Mouse (Mus musculus): ENCODE measurements around the gene Kif12.

The Kif12 gene

DNA sequence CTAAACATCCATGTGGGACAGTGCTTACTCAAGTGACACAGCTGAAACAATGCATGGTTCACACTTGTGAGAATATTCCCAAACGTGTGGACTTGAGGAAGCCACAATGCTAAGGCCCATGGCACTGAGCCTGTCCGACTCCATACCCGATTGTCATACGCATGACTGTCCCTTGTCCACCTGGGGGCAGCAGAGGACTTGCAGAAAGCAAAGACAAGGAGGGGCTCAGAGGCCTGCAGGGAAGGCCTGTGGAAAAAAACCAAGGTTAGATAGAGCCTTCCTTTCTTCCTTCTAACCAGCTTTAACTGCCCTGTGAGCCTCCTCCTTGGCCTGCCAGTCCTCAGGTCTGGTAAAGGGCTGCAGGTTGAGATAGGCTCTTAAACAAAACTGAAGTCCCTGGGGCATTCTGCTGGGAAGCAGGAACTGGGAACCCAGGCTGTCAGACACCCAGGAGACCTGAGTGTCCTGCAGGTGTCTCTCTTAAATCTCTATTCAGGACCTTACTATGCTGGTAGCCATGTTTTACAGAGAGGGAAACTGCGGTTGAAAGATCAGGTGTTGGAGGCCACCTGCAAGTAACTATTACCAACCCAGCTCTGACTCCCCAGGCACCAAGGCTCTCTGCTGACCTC, 12.9 kb downstream of the Kif12 start:
- DNase-seq (ENCODE audit: low spot score in 2 of 2): peak; percentile 52 to 78

DNA sequence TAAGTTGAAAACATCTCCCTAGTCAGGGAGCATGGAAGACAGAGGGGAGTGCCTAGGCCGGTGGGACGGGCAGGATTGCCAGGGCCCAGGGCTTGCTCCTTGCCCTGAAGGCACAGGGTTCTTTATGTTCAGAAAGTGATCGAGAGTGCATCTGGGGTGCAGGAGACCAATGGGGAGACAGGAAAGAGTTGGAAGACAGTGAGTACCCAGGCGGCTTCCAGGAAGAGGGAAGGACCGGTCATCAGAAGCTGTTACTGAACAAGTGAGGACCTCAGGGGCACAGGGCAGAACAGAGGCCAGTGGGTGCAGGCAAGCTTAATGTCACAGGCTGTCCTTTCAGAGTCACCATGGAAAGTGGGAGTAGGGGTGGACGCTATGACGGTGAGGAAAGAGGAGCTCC, 13.7 kb downstream of the Kif12 start:
- DNase-seq (ENCODE audit: low spot score in 2 of 2): no peak

DNA sequence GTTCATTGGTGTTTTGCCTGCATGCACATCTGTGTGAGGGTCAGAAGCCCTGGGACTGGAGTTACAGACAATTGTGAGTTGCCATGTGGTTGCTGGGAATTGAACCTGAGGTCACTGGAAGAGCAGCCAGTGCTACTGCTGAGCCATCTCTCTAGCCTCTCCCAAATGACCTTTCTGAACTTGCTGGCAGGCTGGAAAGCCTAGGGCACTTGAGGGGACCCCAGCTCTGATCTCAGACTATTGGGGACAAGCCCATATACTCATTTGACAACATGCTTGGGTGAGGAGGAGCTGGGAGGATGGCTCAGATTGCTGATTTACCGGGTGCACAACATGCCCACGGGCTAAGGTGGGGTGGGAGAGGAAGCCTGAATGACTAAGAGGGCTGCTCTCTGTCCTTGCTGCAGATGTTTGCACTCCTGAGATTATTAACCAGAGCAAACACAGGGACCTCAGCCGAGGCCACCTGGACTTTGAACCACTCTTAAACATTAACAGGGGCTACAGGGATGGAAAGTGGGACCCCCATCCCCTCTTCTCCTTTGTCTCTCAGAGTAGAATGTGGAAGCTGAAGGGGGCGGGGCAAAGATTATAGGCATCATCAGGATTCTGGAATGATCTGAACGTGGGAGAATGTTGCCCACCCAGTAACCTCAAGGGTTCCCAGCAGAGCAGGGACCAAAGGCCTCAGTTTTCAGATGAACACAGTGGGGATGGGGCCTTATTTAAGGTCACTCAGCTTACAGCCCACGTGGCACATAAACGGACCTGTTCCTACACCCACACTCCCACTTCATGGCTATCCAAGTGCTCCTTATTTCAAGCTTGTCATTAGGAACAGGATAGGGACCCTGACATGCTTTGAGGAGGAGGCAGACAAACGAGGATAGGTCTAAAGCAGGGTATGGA, 15.0 kb downstream of the Kif12 start:
- no peak for DNase-seq (ENCODE audit: low spot score in 2 of 2)

DNA sequence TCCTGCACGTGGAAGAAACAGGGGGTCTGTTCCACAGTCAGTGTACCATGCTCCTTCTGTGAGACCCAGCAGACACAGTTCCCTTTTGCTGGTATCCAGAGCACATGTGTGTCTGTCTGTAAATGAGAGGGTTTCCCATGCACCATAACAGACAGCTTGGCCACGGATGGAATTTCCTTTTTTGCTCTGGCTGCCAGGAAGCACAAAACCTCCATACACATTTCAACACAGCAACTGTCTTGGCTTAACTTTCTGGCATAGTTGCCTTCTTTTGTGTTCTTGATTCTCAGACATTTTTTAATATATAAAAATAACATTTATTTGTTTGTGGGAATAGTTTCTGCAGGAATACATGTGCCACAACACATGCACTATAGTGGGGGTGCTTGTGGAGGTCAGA, 16.3 kb downstream of the Kif12 start:
- DNase-seq (ENCODE audit: low spot score in 2 of 2): no peak

DNA sequence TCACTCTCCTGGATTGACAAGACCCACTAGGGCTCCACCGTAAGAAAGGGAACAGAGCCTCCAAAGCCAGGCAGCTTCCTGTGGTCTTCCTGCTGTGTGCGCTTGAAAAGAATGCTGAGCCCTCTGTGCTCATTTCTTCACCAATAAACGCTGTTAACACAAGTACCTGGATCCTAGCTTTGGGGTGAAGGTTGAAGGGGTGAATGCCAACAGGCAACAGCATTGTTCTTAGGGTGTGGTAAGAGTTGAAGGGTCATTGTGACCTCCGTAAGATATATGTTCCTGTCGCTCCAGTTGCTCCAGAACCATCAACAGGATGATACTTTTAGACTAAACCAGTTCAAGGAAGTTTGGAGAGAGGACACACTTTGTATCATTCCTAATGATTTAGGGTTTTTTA, 17.2 kb downstream of the Kif12 start, which contains the start of gene Ambp:
TSS of gene Ambp (minus strand) at position 101 of the 400 bp plus-strand sequence.
- DNase-seq (ENCODE audit: low spot score in 2 of 2): no peak

DNA sequence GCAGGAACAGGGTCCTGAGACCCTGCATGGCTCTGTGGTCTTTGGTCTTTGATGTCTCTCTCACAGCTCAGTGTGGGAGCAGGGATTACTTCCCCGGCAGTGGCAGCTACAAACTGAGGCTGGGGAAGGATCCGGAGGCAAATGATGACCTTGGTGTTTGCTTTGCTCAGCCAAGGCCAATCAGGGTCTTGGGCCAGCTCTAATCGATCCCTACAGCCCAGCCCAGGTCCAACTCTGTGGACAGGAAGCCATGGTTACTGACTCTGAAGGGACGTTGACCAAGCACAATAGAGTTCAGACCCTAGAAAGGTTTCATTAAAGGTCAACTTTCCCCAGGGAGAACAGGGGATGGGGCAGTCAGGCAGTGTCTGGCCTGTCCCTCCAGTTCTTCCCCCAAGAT, 17.9 kb downstream of the Kif12 start:
- DNase-seq (ENCODE audit: low spot score in 2 of 2): no peak

- DNase-seq (ENCODE audit: low spot score in 2 of 2): no peak
Observed at GRCm38 (mm10) chr4:63151127-63151526, 20.8 kb downstream of the Kif12 start.

DNA sequence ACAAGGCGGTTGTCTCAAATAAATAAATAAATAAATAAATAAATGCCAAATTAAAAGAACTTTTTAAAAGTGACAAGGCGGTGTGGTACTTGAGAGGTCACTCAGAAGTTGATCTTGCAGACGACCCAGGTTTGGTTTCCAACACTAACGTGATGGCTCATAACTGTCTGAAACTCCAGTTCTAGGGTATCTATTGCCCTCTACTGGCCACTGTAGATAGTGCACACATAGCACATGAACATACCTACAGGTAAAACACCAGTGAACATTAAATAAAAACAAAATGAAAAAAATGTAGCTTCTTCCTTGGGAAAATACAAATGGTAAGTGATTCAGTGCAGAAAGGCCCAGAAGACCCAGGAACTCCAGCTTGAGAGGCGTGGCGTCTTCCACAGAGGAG, 24.7 kb downstream of the Kif12 start:
- no peak for DNase-seq (ENCODE audit: low spot score in 2 of 2)

DNA sequence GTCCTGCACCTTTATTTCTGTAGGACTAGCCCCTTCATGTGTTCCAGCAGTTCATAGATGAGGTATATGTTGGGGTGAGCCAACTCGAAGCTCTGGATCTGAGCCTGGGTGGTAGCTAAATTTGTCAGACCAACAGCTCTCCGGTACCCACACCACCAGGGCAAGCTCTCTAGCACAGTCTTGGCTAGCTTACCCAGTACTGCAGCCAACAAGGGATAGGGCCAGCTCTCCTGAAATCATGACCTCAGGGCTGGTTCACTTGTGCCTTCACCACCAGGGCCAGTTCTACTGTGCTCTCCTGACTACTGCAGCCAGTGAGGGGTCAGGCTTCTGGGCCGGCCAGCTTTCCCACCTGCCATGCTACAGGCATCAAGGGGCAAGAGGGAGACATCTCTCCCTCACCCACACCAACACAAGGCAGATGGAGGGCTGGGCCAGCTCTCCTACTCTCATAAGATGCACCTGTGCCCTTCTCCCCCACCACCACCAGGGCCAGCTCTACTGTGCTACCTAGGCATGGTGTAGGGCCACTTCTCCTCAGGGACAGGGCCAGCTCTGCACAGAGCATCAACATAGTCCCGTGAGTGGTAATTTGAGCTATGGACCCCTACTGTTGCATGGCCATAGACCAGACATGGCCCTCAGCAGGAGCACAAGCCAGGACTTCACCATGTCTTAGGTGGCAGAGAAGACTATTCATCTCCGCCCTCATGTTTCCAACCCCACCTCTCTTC, 41.9 kb downstream of the Kif12 start:
- DNase-seq (ENCODE audit: low spot score in 2 of 2): no peak

- DNase-seq (ENCODE audit: low spot score in 2 of 2): no peak
Observed at GRCm38 (mm10) chr4:63124861-63125466, 47.0 kb downstream of the Kif12 start.

DNA sequence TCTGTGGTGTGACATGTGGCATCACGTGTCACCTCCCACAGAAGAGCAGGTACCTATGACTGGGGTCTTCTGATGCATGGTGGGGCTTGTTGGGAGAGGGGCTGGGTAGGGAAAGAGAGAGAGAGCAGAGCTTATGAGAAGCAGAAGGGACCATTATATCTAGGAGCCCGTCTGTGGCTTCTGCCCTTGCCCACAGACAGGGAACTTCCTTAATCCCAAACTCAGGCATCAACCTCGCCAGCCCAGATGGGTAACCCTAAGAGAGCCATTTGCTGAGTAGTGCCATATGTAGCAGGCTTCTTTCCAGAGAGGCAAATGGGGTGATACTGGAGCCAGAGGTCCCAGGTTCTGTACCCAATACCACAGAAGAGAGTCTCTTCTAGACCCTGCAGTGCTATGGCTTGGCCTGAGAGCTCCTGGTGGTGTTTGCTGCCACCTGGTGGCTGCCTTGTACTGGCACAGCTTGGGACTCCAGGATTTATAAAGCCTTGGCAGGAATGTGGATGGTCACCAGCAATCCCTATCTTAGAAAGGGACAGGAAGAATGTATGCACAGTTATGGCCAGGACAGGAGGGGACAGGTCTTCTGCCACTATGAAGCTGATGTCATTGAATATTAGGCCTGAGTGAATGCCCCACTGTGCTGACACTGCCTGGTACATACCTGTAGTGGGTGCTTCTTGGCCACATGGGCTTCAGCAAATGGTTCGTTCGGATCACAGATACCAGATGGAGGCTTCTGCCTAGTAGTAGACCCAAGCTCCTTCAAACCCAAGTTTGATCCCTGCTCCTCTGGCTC, 53.1 kb downstream of the Kif12 start:
- DNase-seq (ENCODE audit: low spot score in 2 of 2): peak; percentile 59 to 76
